Mouse (Mus musculus) NIH3T3 (cell line): Measurements from ENCODE around the gene Adh6a.
A peak's percentile ranks its signal among the peaks of the same experiment; 100 is the strongest.

Experiments
- DNase-seq: peaks from one replicate; pipeline ENCODE4 v3.0.0-alpha.2; 2012; ENCODE audit warnings: low read depth

Adh6a gene

GRCm38 (mm10) chr3:138312965-138313364, at the start of gene Adh6a:
Adh6a (plus strand) TSS chr3:138313286.
- DNase-seq: no peak

- DNase-seq: no peak
These were observed 48.4 kb upstream of the Adh6a start for GRCm38 (mm10) chr3:138264648-138265047.

DNA sequence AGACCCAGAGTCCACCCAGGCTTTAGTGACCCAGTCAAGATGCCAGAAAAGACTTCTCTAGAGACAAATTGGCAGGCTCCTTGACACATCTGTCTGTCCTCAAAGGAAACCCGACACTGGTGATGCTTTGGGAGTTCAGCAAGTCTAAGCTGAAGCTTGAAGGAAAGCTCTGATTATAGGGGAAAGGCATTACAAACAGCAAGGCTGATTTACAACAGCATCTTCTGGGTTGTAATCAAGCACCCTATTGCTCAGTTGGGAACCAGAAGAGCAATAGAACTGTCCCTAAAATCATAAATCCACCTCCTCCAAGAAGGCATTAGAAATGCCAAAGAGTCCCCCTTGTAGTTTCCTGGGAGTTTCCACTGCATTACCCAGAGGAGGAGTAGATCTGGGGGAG, 42.6 kb upstream of the Adh6a start:
- no peak for DNase-seq

GRCm38 (mm10) chr3:138271297-138271696, 41.8 kb upstream of the Adh6a start:
- no peak for DNase-seq

DNA sequence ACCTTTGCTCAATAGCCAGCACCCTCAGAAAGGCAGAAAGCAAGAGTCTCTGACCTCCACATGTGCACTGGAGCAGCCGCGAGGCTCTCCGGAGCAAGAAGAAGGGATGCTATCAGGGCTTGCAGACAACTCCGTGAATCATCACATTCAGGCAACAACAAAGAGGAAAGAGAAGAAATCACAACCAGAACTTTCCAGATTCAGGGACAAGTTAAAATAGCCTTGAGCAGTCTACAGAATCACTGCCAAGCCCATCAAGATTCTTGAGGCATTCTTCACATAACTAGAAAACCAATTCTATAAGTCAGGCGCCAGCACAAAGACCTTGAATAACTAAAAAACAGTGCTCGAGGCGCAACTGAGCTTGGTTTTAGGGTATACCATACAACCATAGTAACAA, 40.0 kb upstream of the Adh6a start:
- DNase-seq: peak; percentile 60

DNA sequence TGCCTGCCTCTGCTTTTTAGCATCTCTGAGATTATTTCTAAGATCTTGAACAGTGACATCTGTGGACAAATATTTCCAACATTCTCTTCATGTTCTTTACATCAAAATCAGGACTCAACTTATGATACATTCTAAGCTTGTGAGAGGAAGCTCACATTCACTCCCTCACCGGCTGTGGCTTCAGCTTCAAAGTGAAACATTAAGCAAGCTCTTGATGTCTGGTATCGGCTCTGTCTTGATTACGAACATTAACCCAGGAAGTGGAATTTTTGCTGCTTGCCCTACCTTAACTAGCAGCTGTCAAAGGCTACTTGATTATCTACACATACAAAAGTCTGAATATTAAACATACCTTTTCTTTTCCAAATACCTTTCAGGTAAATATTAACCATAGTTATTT, 38.0 kb upstream of the Adh6a start:
- DNase-seq: no peak

DNA sequence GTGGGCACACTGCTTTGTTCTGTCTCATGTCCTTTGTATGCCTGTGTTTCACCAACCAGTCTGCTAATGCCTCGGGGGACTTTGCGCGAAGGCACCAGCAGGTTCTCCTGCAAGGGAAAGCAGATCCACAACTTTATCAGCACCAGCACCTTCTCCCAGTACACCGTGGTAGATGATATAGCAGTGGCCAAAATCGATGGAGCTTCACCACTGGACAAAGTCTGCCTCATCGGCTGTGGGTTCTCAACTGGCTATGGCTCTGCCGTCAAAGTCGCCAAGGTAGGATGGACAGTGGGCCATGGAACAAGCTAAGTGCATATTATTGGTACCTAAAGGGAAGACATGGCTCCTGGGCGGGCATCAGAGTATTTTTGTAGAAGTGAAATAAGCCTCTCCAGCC, 30.5 kb upstream of the Adh6a start:
- no peak for DNase-seq

DNA sequence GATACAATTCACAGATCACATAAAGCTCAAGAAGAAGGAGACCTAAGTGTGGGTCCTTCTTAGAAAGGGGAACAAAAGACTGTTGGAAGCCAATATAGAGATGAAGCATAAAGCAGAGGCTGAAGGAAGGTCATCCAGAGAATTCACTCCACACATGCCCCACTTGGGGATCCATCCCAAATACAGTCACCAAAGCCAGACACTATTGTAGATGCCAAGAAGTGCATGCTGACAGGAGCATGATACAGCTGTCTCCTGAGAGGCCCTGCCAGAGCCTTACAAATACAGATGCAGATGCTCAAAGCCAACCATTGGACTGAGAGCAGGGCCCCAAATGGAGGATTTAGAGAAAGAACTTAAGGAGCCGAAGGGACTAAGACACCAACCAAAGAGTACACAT, 29.3 kb upstream of the Adh6a start:
- DNase-seq: no peak

- DNase-seq: no peak
These were observed 27.1 kb upstream of the Adh6a start for GRCm38 (mm10) chr3:138285986-138286385.

GRCm38 (mm10) chr3:138287686-138288085, 25.4 kb upstream of the Adh6a start:
- DNase-seq: no peak

DNA sequence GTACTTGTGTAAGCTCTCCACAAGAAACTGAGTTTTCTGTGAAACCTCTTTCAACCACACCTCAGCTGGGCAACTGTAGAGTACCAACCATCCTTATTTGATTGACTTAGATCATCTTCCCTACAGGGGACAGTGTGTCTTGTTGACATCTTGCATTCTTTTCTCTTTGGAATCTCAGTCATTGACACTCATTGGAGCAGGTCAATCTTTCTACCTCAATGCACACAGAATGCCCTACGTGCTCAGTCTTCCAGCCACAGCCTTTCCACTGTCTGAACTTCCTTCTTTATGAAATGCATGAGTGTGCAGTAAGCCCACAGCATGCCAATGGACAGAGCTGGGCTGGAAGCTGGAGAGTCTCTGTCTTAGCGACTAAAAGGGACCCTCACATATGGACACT, 22.4 kb upstream of the Adh6a start:
- DNase-seq: no peak

DNA sequence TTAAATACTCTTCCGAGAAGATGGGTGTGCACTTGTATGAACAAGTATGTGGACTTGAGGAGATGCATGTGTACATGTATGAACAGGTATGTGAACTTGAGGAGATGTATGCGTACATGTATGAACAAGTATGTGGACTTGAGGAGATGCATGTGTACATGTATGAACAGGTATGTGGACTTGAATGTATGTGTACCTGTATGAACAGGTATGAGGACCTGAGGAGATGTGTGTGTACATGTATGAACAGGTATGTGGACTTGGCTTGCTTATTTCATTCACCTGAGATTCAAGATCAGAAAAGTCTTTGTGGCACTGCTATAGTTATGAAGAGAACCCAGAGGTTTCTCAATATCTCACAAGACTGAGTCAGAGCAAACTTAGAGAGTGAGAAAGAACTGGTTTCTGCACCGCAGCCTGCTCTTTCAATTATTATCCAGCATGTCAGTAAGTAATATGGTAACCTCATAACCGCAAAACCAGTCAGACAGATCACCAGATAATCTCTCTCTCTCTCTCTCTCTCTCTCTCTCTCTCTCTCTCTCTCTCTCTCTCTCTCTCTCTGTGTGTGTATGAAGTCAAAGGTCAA, 21.5 kb upstream of the Adh6a start:
- no peak for DNase-seq

GRCm38 (mm10) chr3:138293298-138293895, 19.7 kb upstream of the Adh6a start:
- no peak for DNase-seq

GRCm38 (mm10) chr3:138300130-138300529, 13.0 kb upstream of the Adh6a start:
- DNase-seq: no peak

- peak; percentile 17 for DNase-seq
These were observed 10.4 kb upstream of the Adh6a start for GRCm38 (mm10) chr3:138302676-138303075.

DNA sequence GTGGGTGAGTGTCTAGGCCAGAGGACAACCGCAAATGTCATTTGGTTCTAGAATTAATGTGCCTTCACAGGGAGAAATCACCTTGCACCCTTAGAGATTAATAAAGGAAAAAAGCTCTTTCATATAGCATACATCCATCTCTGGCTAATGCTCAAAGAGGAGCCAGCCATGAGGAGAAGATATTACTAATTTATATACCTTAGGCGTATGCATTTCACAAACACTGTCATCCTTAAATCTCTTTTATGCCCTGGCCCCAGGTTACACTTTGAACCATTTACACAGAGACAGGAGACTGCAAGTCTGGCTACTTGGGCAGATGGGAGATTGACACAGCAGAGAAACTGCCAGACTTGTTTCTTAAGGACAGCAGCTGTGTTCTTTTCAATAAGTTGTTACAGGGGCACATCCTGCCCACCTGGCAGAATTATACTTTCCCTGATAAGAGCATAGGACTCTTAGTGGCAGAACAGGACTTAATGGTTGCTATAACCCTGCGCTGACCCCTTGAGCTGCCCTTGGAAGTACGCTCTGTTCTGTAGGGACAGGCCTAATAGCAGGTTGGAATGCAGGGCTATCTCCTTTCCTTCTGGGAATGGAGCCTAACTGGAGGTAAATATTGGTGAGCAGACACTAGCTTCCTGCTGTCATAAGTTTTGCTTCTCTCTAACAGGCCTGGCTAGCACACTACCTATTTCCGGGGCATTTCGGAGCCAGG, 9.2 kb upstream of the Adh6a start:
- no peak for DNase-seq

DNA sequence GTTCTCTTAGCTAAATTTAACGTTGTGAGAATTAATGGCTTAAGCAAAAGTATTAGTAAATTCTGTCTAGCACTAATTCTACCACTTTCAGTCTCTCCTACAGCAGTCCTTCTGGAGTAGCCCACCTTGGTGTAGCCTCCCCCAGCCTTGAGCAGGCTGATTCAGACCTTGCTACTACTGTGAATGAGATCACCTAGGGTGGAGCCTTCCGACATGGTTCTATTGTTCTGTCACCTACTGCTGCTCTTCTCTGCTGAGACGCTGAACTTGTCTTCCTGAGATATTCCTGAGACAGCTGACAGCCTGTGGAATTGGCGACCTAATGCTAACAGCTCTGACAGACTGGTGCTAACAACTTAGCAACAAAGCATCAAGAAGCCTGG, 8.6 kb upstream of the Adh6a start:
- no peak for DNase-seq

DNA sequence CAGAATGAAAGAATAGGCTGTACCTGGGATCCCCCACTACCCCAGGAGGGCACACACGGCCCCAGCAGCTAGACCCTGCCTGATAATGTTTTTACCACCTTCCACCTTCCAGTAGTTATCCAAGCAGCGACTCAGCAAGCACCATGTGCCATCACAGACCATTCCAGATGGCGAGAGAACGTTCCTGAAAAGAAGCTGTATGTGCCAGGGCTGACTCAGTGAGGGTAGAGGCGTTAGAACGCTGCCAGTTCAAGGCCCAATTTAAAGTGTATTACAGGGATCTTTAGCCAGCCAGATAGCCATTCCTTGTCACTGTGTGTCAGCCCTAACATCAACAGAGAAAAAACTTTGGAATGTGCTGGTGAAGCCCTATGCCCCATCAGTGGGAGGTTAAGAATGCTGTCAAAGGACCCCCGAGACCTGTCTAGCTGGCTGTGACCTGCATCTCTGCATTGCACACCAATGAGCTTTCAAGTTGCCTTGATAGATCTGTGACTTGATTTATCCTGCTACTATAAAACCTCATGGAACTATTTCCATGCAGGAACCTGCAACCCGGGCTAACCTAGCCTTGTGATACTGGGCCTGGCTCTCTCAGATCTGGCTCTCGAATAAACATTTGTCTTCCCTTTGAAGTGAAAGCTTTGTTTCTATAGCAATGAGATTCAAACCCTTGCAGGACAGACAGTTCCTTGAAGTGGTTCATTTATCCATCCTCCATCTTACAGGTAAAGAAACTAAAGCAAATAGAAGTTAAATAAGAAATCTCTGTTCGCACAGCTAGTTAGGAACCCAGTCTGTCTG, 7.4 kb upstream of the Adh6a start:
- DNase-seq: peak; percentile 46

DNA sequence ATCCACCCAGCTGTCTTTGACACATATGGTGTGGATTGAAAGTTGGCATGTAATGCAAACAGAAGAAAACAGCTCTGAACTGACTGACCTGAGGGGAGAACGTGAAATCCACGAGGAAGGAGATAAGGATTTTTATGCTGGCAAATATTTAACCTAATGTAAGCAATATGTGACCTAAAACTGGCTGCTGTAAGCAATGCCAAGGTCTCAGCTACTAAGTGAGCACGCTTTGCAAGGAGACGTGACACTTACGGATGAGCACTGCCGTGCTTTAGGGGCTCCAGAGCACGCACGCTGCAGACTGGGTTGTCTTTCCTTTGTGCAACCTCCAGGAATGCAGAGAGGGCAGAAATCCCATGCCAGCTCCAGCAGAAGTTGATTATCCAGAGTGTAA, 6.8 kb upstream of the Adh6a start:
- peak; percentile 54 for DNase-seq

DNA sequence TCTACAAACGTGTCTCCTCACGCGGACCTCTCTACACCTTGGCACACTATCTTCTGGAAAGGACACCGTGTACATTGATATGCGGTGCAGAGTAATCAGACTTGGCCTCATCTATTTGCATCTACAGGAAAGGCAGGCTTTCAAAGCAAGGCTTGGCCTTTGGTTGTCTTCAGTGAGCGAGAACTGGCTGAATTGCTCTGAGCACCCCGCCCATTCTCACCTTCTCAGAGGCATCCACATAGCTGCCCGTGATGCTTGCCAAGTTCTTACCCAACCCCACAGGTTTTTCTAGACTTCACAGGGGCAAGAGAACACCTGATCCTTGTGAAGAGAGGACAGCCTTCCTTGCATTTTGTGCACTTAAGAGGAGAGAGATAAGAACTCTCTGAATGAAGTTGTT, 3.2 kb upstream of the Adh6a start:
- DNase-seq: no peak

- peak; percentile 41 for DNase-seq
These were observed 2.1 kb upstream of the Adh6a start for GRCm38 (mm10) chr3:138311015-138311414.

DNA sequence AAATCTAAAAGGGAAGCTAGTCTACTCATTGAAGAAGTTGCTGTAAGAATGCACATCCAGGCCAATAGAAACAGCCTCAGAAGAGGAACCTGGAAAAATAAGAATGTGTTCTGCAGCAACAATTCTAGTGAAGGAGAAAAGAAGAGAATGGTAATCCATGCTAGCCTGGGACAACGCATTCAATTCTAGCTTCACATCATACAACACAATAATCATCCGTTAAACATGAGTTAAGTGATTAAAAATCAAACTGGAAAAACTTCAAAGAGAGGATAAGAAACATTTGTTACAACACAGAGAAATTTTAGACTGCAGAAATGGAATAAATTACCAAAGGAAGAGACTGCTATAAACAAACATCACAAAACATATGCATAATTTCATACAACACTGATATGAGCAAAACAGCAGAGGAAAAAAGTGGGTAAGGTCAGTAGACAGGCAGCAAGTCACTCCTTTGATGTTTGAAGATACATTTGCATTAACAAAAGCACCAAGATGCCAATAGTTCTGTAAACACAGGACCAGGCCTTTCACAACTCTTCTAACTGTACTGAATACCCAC, 3.9 kb downstream of the Adh6a start:
- no peak for DNase-seq

DNA sequence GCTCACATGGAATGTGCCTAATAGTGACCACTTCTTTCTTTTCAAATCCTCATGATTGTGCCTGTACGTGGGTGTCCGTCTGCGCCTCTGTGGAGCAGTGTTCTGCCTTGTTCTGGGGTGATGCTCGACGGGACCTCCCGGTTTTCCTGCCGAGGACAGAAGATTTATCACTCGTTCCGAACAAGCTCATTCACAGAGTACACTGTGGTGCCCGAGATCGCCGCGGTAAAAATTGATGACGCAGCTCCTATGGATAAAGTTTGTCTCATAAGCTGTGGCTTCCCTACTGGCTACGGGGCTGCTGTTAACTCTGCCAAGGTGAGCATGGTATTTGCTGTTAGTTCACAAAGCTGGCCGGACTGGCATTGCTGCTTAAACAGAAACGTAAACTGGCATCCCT, 11.9 kb downstream of the Adh6a start:
- no peak for DNase-seq
